Mouse (Mus musculus) layer of hippocampus, adult 18-20 months (tissue): ENCODE measurements at regions not wholly inside any gene's neighbourhood (a gene's known extent, or its start where the extent isn't known, plus 50 kb on each side); places are given as distances from the start of the nearest gene placed in this dataset.

Source experiments
- DNase-seq, 2 experiments: peaks; one replicate each; pipeline ENCODE4 v3.0.0; 2022; ENCODE audit warnings: low spot score in 2 of 2

DNA sequence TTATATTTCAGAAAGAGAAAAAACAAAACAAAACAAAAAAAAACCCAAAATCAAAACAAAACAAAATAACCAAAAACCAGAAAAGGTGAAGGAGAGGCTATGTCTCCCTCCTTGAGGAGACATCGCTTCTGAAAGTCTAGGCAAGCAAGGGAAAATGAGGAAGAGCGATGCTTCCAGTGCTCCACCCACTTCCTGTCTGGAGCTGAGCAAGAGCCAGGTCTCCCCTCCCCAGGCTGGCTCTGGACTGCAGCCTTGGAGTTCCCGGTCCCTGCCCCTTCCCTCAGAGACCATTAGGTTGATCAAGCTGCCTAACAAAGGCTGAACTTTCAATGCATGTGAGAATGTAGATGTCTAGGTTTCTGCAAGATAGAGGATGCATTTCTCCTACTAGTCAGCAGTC is 173.3 kb downstream of the Fam43a start:
- no peak for DNase-seq

DNA sequence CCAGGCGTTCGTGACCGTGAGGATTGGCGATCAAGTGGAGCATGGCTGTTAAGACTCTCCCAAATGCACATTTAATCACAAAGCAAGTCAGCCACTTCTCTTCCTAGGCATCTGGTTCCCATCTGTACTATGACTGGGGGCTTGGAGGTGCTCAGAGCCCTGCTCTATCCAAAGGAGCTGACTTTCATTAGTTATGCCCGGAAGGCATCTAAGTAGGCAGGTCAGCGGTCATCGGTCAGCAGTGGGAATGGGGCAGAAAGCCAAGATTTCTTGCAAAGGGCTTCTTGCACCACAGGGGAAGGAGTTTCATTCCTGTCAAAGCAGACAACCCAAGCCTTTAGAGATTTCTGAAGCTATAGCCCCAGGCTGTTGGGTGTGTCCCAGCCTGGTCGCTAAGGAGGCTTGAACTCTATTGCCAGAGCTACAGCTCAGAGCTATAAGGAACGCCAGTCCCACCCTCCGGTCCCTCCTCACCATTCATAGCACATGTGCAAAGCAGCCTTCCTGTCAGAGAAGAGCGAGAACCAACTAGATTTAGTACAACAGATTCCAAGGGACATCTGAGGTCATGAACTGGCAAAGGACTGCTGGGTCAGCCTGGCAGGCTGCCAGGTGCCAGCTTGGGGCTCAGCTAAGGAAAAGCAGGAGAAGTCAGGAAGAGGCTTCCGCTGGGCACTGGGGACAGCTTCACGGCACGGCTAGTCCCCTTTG is 175.6 kb downstream of the Fam43a start:
- no peak for DNase-seq

DNA sequence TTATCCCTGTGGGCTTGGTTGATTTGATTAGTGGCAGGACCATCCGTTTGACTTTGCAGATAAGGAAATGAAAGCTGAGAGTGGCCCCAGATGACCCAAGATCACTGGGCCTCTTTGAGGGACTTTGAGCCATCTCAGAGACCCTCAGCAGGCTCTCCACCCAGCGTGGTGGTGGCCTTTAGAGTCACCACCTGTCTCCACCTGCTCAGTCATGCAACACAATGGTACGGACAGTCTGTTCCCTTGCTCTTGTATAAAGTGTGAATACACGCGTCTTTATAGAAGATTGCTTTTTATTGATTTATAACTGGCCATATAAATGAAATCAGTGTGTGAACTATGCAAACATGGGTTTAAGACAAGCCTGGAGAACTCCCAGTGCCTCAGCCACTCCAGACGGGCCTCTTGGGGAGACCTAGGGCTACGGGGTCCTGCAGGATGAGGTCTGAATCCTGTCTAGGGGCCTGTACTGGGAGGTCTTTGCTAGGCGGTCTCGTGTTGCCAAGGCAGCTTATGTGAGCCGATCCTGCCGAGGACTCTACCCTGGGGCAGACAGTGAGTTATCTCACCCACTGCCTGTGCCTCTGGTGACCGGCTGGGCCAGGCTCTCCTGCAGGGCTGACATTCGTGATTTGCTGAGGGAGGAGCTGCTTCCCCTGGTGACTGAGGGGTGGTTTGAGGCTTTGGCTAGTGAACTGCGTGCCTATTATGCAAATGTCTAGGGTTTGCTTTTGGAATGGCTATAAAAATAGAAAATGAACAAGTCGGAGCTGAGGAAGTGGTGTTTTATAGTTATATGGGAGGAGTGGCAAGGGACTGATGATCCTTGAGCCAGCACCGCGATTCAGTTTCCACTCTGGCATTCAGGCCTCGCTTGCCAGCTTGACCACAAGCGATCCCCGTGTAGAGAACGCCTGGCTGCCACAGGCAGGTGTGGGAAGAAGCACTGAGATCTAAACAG is 176.5 kb downstream of the Fam43a start:
- DNase-seq, result no peak

DNA sequence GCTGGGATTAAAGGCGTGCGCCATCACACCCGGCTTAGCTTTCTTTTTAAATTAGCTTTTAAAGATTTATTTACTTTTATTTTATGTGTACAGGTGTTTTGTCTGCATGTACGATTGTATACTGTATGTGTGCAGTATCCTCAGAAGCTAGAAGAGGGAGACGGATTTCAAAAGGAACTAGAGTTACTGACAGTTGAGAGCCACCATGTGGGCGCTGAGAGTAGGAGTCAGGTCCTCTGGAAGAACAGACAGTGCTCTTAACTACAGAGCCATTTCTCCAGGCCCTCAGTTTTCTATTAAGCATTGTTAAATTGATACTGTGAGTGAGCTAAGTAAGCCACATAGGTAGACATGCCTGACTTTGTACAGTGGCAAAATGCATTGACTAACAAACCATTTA is 177.9 kb downstream of the Fam43a start:
- DNase-seq, result no peak

DNA sequence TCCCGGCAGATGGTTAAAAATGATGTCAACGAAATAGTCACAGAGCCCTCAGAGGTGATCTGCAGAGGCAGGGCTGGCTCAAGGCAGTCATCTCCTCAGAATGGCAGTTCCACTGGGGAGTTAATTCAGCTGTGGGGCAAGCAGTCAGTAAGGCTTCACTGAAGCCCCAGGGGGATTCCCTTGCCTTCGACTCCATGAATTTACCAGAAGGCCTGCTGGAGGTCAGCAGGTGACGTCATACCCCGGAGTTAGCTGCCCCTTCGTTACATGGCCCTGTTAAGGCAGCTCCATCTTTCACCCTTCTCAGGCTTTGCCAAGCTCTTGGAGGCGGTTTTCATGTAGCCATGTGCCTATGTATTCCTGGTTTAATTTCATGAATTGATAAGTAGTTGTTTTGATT is 178.6 kb downstream of the Fam43a start:
- no peak for DNase-seq

DNA sequence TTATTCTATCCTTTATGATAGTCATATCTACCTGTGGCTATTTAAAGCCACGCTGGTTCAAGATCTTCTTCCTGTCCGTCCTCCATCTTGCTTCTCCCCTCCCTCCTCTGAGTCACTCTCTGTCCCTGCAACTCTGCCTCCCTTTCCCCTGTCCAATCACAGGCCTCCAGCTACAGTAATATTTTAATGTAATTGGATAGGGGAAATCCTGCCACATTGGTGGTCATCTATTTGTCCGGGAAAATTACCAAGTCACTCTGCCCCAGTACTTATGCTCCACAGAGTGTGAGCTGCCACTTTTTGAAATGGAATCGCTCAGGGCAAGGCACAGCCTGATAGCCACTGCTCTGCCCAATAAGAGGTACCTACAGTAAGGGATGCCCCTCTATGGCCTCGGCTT is 179.4 kb downstream of the Fam43a start:
- no peak for DNase-seq

DNA sequence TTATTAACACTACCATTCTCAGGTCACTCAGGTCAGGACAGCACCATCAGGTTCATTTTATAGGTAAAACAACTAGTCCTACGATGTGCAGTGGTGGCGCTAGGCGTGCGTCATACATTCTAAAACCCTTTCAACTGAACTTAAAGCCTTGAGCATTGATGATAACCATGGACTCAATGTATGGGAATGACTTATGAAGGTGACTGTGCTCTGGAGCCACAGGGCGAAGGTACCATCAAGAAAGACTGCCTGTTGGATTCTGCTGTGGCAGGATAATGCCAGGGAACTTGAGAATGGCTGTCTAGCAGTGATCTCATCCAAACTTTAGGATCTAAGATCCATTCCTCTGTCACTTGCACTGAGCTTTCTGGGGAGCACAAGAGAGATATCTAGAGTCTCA is 184.7 kb downstream of the Fam43a start:
- no peak for DNase-seq

DNA sequence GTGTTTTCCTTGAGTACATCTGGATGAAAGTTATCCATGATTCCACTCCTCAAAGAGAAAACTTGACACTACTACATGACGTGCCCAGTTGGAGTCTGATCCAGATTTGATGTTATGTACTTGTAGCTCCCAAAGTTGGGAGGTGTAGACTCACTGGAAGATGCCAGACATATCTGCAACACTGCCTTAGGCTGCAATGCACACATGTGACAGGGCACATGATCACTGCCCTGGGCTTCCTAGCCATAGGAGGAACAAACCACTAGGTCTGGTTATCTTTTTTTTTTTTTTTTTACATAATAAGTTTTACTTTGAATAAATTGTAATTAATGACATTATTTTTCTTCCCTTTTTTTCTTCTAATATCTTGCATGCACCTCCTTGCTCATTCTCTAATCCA is 185.4 kb downstream of the Fam43a start:
- DNase-seq, result no peak

DNA sequence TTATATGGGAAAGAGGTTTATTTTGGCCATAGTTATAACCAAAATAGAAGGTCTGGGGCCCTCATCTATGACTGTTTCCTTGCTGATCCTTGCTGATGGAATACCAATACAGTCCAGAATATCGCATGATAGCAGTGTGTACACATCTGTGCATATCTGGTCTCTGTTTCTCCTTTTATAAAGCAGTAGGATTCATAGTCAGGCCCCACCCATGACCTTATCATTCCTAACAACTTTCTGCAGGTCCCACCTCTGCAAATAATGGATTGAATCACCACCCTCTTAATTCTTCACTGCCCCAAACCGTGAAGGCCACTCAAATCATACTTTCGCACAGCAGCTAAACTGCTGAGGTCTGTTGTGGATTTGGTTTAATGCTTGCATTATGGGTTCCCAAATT is 186.5 kb downstream of the Fam43a start:
- no peak for DNase-seq

DNA sequence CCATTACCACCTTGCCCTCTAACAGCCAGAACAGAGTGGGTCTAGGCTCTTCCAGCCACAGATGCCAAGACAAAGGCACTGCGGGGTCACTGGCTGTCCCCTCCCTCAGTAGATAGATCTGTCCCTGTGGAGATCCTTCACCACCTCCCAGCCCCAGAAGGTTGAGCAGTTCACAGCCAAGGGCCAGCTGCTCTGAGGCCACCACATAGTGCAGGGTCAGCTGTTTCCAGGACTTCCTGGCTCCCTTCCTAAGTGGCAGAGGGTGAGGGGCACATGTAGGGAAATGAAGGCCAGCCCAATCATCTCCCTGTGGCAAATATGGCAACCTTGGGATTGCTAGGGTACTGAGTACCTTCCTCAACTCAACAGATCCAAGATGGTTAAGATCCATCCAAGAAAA is 187.8 kb downstream of the Fam43a start:
- no peak for DNase-seq

DNA sequence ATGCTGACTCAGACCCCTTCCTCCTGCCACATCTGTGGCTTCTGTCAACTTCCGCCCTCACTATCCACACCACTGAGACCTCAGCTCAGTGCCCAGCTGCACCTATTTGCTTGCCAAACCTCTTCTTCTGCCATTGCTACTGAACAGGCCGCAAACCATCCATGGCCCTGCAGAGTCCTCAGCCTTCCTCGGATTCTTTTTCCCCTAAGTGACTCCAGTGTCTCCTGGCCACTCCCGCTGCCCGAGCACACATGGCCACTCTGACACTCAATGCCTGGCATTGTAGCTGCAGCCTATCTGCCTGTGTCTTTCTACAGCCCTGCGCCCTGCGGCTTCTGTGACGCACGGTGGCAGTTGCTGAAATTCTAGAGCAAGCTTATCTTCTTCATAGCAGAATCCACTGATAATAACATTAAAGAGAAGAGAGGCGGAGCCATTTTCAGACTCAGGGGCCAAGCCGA is 188.8 kb downstream of the Fam43a start:
- no peak for DNase-seq

DNA sequence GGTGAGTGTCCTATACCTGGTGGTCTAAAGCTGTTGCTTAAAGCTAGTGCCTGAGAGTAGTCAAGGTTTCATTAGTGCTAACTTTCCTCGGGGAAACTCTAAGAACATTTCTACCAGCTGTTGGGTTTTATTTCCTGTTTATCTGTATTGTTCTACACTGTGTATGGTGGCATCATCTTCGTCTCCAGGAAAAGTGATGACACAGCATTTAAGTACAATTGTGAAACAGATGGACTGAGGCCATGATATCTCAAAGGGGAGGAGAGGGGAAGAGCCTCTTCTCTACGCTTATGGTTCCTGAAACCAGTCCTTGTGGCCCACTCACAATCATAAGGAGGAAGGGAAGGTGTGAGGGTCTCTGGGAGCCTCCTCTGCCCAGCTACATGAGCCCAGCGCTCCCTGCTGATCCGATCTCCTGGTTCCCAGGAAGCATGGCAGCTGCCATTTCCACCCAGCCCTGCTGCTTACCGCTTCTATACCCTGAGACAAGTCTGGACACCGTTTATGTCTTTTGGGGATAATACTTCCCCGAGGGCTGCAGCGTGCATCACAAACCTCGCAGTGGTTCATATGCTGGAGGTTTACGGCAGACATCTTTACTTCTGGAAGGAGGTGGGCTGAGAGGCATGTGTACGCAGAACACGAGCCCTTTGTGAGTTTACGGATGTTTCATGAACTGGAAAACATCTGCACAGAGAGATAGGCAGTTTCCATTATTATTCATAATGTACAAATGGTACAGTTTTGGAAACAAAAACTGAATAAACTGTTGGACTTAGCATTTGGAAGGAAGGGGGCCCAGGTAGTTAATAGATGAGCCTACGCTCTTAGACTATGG is 189.6 kb downstream of the Fam43a start:
- DNase-seq, result no peak

DNA sequence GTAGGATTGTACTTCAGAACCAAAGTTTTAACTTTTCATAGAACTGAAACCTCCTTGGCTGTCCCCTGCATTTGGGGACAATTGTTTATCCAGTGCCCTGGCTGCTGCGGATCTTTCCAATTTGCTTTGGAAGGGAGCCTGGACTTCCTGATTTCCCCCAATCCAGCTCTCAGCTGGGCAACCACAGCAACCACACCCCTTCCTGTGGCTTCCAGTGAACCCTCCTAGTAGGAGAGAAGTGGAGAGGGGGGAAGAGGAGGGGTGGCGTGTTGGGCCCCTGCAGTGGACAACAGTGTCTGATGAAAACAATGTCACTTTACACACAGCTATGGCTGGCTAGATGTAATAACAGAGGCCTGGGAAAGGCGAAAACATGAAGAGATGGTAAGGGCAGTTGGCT is 190.5 kb downstream of the Fam43a start:
- no peak for DNase-seq

DNA sequence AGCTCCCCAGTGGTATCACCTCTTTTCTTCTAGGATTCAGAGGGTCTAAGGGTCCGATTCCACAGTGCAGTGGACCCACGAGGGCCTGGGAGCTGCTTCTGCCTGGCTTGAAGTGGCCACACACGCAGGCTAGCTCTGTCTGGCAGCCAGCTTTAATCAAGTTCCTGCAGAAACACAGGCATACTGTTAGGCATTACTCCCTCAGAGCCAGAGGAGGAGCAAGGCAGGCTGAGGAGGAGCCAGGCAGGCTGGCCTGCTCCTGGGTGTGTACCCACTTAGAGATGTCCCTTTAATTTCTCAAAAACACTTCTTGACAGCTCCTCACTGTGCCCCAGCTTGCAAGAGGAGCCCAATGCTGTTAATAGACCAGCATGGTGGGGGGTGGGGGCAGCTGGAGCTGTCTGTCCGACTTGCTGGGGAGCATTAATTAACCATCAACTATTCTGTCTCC is 191.1 kb downstream of the Fam43a start:
- DNase-seq, result no peak

DNA sequence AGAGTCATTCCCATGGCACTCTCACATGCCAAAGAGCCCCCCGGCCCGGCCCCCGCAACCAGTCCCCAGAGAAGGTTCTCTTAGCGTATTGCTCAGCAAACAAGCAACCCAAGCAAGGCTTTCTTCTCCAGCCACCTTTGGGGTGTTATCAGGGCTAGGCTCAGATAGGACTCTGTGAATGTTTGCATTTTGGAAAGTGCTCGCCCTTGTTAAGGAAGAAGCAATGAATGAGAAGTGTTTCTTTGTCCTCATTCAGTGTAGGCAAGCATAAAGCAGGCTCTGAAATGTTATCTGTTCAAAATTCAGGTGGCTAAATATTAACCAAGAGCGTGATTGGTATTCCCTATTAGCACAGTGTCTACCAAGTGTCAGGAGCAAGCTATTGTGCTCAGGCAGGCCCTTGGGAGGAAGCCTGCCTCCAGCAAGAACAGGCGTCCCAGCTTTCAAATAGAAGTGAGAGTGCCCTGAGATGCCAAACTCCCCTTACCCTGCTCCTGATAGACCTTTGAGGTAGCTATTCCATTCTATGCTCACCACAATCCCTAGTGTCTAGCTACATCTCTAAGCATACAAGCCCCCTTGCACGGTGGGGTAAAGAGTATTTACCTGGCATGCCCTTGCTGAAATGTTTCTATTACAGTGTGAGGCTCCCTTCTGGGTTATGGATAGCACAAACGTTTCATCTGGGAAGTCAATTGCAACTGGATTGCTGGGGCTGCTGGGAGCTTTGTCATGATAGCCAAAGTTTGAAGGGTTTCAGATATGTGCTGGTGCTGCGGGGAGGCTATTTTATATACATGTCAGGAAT is 191.7 kb downstream of the Fam43a start:
- no peak for DNase-seq

DNA sequence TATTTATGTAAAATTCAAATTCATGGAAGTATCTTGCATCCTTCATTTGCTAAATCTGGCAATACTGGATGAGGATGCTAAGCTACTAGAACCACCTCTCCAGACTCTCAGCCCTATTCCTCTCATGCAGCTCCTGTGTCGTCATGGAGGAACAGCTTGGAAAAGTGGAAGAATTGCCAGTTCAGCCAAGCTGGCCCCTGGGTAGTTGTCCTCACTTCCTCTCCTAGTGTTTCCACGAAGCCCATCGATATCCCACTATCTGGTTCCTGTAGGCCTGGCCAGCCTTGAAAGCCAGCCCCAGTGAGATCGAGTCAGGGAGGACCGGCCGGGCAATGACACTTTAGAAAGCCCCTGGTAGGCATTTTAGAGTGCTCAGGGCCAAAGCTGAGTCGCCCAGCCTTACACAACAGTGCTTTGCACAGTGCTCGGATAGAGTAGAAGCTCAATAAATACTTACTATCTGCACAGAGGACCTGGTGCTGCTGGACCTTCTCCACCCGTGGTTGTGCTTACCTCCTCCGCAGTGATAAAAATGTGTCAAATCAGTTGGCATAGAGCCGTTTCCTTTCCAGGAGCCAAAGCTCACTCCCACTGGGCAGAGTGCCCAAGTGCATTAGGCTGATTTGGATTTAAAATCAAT is 193.3 kb downstream of the Fam43a start:
- peak in 1 of 2 experiments; percentile 57 for DNase-seq

DNA sequence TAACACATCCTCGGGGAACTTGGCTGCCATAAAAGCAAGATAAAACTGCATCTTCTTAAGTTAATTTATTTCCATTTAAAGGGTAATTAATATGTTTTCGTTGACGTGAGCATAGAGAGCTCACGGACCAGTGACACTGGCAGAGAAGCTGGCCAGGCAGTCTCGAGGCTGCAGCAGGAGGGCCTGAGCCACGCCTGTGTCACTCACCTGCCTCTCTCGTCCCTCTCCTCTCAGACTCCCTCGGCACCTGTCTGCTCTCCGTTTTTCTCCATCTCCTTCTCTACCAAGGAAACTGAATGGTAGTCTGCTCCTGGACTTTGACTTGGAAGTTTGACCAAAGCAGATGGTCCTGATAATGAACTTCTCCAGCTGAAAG is 193.8 kb downstream of the Fam43a start:
- DNase-seq, result no peak

DNA sequence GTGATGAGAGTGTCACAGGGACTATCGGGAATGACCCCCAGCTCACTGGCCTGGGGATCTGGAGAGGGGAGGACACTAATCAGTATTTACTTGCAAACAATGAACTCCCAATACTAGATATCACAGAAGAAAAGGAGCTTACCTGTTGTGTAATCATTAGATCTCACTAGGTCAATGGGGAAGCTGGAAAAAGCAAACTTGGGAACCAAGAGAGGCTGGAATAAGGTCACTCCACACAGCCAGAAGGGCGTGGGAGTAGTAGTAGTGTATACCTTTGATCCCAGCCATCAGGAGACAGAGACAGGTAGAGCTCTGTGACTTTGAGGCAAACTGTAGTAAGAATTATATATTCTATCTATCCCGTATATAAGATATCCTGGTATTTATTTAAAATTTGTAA is 194.3 kb downstream of the Fam43a start:
- DNase-seq, result no peak

DNA sequence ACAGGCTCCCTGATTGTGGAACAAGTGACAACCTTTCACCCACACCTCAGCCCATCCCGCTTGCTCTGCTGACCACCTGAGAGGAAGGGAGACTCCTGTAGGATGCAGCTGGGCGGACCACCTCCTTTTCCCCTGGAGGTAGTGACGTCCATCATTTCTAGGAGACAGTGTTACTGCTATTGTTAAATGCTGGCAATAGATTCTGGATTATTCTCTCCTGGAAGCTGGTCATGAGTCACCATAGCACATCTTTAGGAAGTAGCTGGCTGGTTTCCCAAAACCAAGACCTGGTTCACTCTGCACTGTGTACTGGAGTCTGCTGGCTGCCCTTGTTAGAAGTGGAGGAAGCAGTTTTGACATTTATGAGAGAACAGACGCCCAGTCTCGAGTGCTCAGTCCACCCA is 196.0 kb downstream of the Fam43a start:
- no peak for DNase-seq

DNA sequence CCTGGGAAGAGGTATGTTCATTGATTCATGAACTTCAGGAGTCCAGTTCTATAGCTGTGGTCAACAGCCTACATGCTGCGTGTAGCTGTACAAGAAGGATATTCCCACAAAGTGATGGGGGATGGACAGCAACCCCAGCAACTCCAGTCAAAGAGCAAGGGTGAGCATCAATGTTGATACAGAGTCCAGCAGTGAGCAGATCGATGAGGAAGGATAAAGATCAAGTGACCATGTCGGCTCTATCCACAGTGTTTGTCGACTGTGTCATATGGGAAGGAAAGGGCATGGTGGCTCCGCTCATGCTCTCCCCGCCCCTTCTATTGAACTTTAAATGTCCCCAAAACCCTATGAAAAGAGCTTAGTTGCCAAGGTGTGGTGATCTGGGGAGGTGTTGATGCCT is 196.6 kb downstream of the Fam43a start:
- no peak for DNase-seq
